Mouse (Mus musculus): Measurements from ENCODE around the gene Ddx31. TPM values are rescaled to one million over a fixed set of nuclear protein-coding genes. Genes with fewer than 3 reads are reported as not detected.

Gene Ddx31
- polyA plus RNA-seq, 1 experiment: 0.94 TPM

DNA sequence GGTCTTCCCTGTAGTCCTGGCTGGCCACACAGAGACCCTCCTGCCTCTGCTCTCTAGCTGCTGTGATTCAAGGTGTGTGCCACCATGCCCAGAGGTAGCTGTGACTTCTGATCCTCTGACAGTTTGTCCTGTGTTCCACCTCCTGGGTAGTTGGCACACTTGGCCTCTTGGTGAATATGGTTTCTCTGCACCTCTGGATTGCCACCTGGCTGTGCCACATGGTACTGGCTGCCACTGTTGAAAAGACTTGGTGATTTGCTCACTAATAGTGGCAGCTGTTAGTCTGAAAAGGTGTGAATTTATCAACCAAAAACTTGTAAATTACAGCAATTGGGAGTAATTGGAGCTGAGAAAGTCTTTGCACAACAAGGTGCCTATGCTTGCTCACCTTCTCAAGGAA lies 23.7 kb downstream of the Ddx31 start:
- no peaks in the 10 kb centered on the region for H3K27me3 ChIP-seq (ENCODE audit: control insufficient read depth, insufficient read depth, low read length)
- no peak overlapping the region for H3K27ac ChIP-seq (ENCODE audit: insufficient read depth, low read depth, low read length)
- peaks cover 18% of the 10 kb centered on the region for H3K36me3 ChIP-seq (ENCODE audit: control insufficient read depth, insufficient read depth, low read length)
- no peak overlapping the region for H3K4me3 ChIP-seq (ENCODE audit: low read depth, low read length)
- no peaks in the 10 kb centered on the region; the same call in 1 of the 2 replicates for H3K4me1 ChIP-seq (ENCODE audit: control insufficient read depth, insufficient read depth, insufficient read length, low read length)
- TF ChIP-seq POLR2A (IDR thresholded peaks at IDR 0.05; ENCODE audit: low read depth, low read length): no peak
- no peak for TF ChIP-seq CTCF (IDR thresholded peaks at IDR 0.05; ENCODE audit: extremely low read depth, insufficient read length, insufficient replicate concordance, low read depth, low read length)

DNA sequence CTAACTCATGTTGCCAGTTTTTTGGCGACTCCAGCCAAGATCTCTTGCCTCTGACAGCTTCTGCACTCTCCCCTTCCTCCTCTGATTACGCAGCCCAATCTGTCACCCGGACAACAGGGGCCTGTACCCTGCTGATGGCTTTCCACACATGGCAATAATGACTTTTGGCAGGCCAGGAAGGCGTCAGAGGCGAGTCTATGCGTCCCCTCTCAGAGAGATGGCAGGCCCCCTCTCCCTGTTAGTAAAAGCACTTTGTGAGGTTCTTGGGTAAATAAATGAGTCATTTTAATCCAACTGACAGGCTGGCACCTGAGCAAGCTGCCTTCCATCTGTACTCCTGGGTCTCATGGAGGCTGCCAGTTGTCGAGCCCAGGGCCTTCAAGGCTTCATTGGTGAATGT lies 27.3 kb downstream of the Ddx31 start:
- H3K4me1 ChIP-seq (ENCODE audit: control insufficient read depth, insufficient read depth, insufficient read length, low read length): no peaks in the 10 kb centered on the region
- TF ChIP-seq POLR2A (IDR thresholded peaks at IDR 0.05; ENCODE audit: low read depth, low read length) (no peak), CTCF (IDR thresholded peaks at IDR 0.05; ENCODE audit: extremely low read depth, insufficient read length, insufficient replicate concordance, low read depth, low read length) (no peak)
- H3K27ac ChIP-seq (ENCODE audit: insufficient read depth, low read depth, low read length): no peak overlapping the region
- H3K27me3 ChIP-seq (ENCODE audit: control insufficient read depth, insufficient read depth, low read length): no peaks in the 10 kb centered on the region
- H3K4me3 ChIP-seq (ENCODE audit: low read depth, low read length): no peak overlapping the region
- 76% methylated on average over 7 of the region's 7 CpGs for WGBS
- H3K36me3 ChIP-seq (ENCODE audit: control insufficient read depth, insufficient read depth, low read length): peaks cover 11% of the 10 kb centered on the region; the same call in 1 of the 2 replicates

DNA sequence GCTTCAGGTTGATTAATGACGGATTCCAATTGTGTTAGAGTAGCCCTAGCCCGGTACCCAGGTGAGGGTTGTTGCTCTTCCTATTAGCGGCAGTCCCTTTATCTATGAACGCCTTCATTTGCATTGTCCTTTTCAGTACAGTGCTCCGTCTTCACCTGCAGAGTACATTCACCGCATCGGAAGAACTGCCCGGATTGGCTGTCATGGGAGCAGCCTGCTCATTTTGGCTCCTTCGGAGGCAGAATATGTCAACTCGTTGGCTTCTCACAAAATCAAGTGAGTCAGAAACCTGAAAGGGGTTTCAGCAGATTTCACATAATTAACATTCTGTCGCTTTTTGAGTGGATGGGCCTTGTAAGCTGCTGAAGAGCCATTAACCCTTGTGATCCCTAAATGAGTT lies 35.3 kb downstream of the Ddx31 start:
- 92% methylated on average over 11 of the region's 11 CpGs for WGBS
- no peak for TF ChIP-seq CTCF (IDR thresholded peaks at IDR 0.05; ENCODE audit: extremely low read depth, insufficient read length, insufficient replicate concordance, low read depth, low read length)
- no peak for TF ChIP-seq POLR2A (IDR thresholded peaks at IDR 0.05; ENCODE audit: low read depth, low read length)
- Histone ChIP-seq H3K27ac (ENCODE audit: insufficient read depth, low read depth, low read length) (no peak overlapping the region), H3K4me3 (ENCODE audit: low read depth, low read length) (no peak overlapping the region), H3K4me1 (ENCODE audit: control insufficient read depth, insufficient read depth, insufficient read length, low read length) (no peaks in the 10 kb centered on the region), H3K36me3 (ENCODE audit: control insufficient read depth, insufficient read depth, low read length) (peaks cover 23% of the 10 kb centered on the region), H3K27me3 (ENCODE audit: control insufficient read depth, insufficient read depth, low read length) (no peaks in the 10 kb centered on the region)

DNA sequence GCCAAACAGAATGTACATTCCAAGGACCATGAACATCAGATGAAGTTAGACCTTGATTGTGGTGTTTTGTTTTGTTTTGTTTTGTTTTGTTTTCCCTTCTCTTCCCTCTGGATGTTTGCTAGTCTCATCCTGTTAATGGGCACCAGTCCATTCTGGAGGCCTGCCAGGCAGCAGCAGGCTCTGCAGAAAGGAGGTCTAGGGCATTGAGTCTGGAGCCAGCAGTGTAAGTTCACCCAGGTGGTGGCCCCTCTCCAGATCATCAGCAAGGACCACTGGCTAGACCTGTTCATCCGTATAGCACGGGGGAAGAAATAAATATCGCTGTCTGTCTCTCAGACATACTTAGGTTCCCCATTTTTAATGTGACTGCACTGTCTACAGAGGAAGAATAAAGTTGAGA lies 41.1 kb downstream of the Ddx31 start:
- no peak for TF ChIP-seq POLR2A (IDR thresholded peaks at IDR 0.05; ENCODE audit: low read depth, low read length)
- TF ChIP-seq CTCF (IDR thresholded peaks at IDR 0.05; ENCODE audit: extremely low read depth, insufficient read length, insufficient replicate concordance, low read depth, low read length): no peak
- Histone ChIP-seq H3K27ac (ENCODE audit: insufficient read depth, low read depth, low read length) (no peak overlapping the region), H3K4me3 (ENCODE audit: low read depth, low read length) (no peak overlapping the region), H3K4me1 (ENCODE audit: control insufficient read depth, insufficient read depth, insufficient read length, low read length) (no peaks in the 10 kb centered on the region), H3K36me3 (ENCODE audit: control insufficient read depth, insufficient read depth, low read length) (peaks cover 24% of the 10 kb centered on the region), H3K27me3 (ENCODE audit: control insufficient read depth, insufficient read depth, low read length) (no peaks in the 10 kb centered on the region)
- WGBS: 88% methylated on average over 3 of the region's 3 CpGs

- H3K4me1 ChIP-seq (ENCODE audit: control insufficient read depth, insufficient read depth, insufficient read length, low read length): no peaks in the 10 kb centered on the region
- H3K36me3 ChIP-seq (ENCODE audit: control insufficient read depth, insufficient read depth, low read length): peaks cover 21% of the 10 kb centered on the region
- TF ChIP-seq POLR2A (IDR thresholded peaks at IDR 0.05; ENCODE audit: low read depth, low read length): no peak
- no peak for TF ChIP-seq CTCF (IDR thresholded peaks at IDR 0.05; ENCODE audit: extremely low read depth, insufficient read length, insufficient replicate concordance, low read depth, low read length)
- no peak overlapping the region for H3K27ac ChIP-seq (ENCODE audit: insufficient read depth, low read depth, low read length)
- WGBS: 89% methylated on average over 3 of the region's 3 CpGs
- H3K27me3 ChIP-seq (ENCODE audit: control insufficient read depth, insufficient read depth, low read length): no peaks in the 10 kb centered on the region
- H3K4me3 ChIP-seq (ENCODE audit: low read depth, low read length): no peak overlapping the region
Observed at GRCm38 (mm10) chr2:28882047-28882446, 41.8 kb downstream of the Ddx31 start.

- TF ChIP-seq POLR2A (IDR thresholded peaks at IDR 0.05; ENCODE audit: low read depth, low read length) (no peak), CTCF (IDR thresholded peaks at IDR 0.05; ENCODE audit: extremely low read depth, insufficient read length, insufficient replicate concordance, low read depth, low read length) (no peak)
- no peaks in the 10 kb centered on the region for H3K27me3 ChIP-seq (ENCODE audit: control insufficient read depth, insufficient read depth, low read length)
- no peak overlapping the region for H3K27ac ChIP-seq (ENCODE audit: insufficient read depth, low read depth, low read length)
- 81% methylated on average over 6 of the region's 6 CpGs for WGBS
- H3K4me3 ChIP-seq (ENCODE audit: low read depth, low read length): no peak overlapping the region
- H3K4me1 ChIP-seq (ENCODE audit: control insufficient read depth, insufficient read depth, insufficient read length, low read length): no peaks in the 10 kb centered on the region
- H3K36me3 ChIP-seq (ENCODE audit: control insufficient read depth, insufficient read depth, low read length): peaks cover 15% of the 10 kb centered on the region
Observed at GRCm38 (mm10) chr2:28882826-28883485, 42.8 kb downstream of the Ddx31 start.

- WGBS: 77% methylated on average over 4 of the region's 4 CpGs
- no peak for TF ChIP-seq CTCF (IDR thresholded peaks at IDR 0.05; ENCODE audit: extremely low read depth, insufficient read length, insufficient replicate concordance, low read depth, low read length)
- no peak for TF ChIP-seq POLR2A (IDR thresholded peaks at IDR 0.05; ENCODE audit: low read depth, low read length)
- H3K36me3 ChIP-seq (ENCODE audit: control insufficient read depth, insufficient read depth, low read length): peaks cover 18% of the 10 kb centered on the region
Observed at GRCm38 (mm10) chr2:28884914-28885313, 44.7 kb downstream of the Ddx31 start.

More at GRCm38 (mm10) chr2:28884914-28885313, 44.7 kb downstream of the Ddx31 start:
- Histone ChIP-seq H3K27me3 (ENCODE audit: control insufficient read depth, insufficient read depth, low read length) (no peaks in the 10 kb centered on the region), H3K4me3 (ENCODE audit: low read depth, low read length) (no peak overlapping the region), H3K27ac (ENCODE audit: insufficient read depth, low read depth, low read length) (no peak overlapping the region), H3K4me1 (ENCODE audit: control insufficient read depth, insufficient read depth, insufficient read length, low read length) (no peaks in the 10 kb centered on the region)
